Mouse (Mus musculus) R1 (cell line): Measurements from ENCODE around the gene Gpr3.
A peak's percentile ranks its signal among the peaks of the same experiment; 100 is the strongest.

Experiments used
- DNase-seq: peaks from one replicate; pipeline ENCODE4 v3.0.0-alpha.2; 2018; ENCODE audit warnings: low read depth, low spot score

Gpr3 gene

GRCm38 (mm10) chr4:133211751-133212561 lies at the start of gene Gpr3, which contains the start of gene Cd164l2:
Gene Gpr3 (minus strand): TSS chr4:133212536.
Gene Cd164l2 (plus strand): TSS chr4:133212131.
- peak; percentile 62 for DNase-seq

GRCm38 (mm10) chr4:133261641-133262374 lies 49.5 kb upstream of the Gpr3 start:
- DNase-seq = no peak

- peak; percentile 39 for DNase-seq
These were observed 45.6 kb upstream of the Gpr3 start for GRCm38 (mm10) chr4:133257798-133258408.

GRCm38 (mm10) chr4:133257230-133257629 lies 44.9 kb upstream of the Gpr3 start:
- peak; percentile 49 for DNase-seq

GRCm38 (mm10) chr4:133256820-133257219 lies 44.5 kb upstream of the Gpr3 start:
- DNase-seq = peak; percentile 73

GRCm38 (mm10) chr4:133255392-133255791 lies 43.1 kb upstream of the Gpr3 start:
- DNase-seq = no peak

GRCm38 (mm10) chr4:133253412-133253811 lies 41.1 kb upstream of the Gpr3 start:
- DNase-seq = no peak

GRCm38 (mm10) chr4:133252089-133252488 lies 39.8 kb upstream of the Gpr3 start:
- peak; percentile 25 for DNase-seq

GRCm38 (mm10) chr4:133251214-133251613 lies 38.9 kb upstream of the Gpr3 start:
- DNase-seq = peak; percentile 52

- DNase-seq = peak; percentile 82
These were observed 38.3 kb upstream of the Gpr3 start for GRCm38 (mm10) chr4:133250609-133251008.

GRCm38 (mm10) chr4:133247806-133248449 lies 35.6 kb upstream of the Gpr3 start:
- DNase-seq = no peak

- no peak for DNase-seq
These were observed 34.7 kb upstream of the Gpr3 start for GRCm38 (mm10) chr4:133247072-133247471.

GRCm38 (mm10) chr4:133244289-133244688 lies 32.0 kb upstream of the Gpr3 start:
- no peak for DNase-seq

GRCm38 (mm10) chr4:133243538-133243937 lies 31.2 kb upstream of the Gpr3 start:
- no peak for DNase-seq

GRCm38 (mm10) chr4:133242710-133243109 lies 30.4 kb upstream of the Gpr3 start:
- DNase-seq = no peak

- no peak for DNase-seq
These were observed 29.6 kb upstream of the Gpr3 start for GRCm38 (mm10) chr4:133241910-133242309.

GRCm38 (mm10) chr4:133240934-133241908 lies 28.9 kb upstream of the Gpr3 start:
- DNase-seq = peak; percentile 89

- DNase-seq = peak; percentile 62
These were observed 28.2 kb upstream of the Gpr3 start, which contains the start of gene Map3k6 for GRCm38 (mm10) chr4:133240490-133240921. Gene Map3k6 (plus strand): TSS chr4:133240818.

GRCm38 (mm10) chr4:133237911-133238310 lies 25.6 kb upstream of the Gpr3 start:
- no peak for DNase-seq

GRCm38 (mm10) chr4:133235415-133235814 lies 23.1 kb upstream of the Gpr3 start:
- DNase-seq = no peak
